In the genomic region with DNA sequence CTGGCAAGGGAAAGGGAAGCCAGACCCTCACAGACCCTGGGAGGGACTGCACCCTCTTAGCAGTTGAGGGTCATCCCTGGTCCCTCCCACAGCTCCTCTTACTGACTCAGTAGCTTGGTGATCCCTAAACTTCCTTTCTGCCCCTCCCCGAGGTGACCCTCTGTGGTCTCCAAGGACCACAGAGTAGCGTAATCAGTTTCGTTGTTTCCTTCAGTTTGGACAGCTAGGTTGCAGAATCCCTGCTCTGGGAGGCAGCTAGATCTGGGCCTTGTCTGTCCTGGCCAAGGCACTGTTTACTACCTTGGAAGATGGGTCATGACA, we compare ENCODE assay signal across 21 mouse cellular contexts. TPM values are rescaled to one million over a fixed set of nuclear protein-coding genes. Genes with fewer than 3 reads are reported as not detected.
A peak's percentile ranks its signal among the peaks of the same experiment; 100 is the strongest.
DNase-seq lines count a peak whose midpoint lies in the region; ATAC-seq and TF ChIP-seq lines count a peak whose summit lies in the region.
"Had no signal": no experiment of that assay in that cellular context is flagged by ENCODE, and none has a peak within 500 bp of the region (broad histone marks: within the 10 kb centered on the region; RNA-seq: fewer than 3 reads in every experiment).

No protein-coding gene starts in this region.

- H3K4me2 ChIP-seq in hindbrain, embryonic 11.5 days (replicated peaks; ENCODE audit: low read depth, low read length) = no peak overlapping the region
- H3K4me2 ChIP-seq in kidney, postnatal 0 days (ENCODE audit: low read length) = no peak overlapping the region
- H3K4me2 ChIP-seq: hindbrain, embryonic 15.5 days; limb, embryonic 15.5 days; midbrain, embryonic 15.5 days; stomach, embryonic 15.5 days had no signal

- H3K27me3 ChIP-seq in hindbrain, embryonic 10.5 days (ENCODE audit: insufficient read depth, poor library complexity, severe bottlenecking) = no peaks in the 10 kb centered on the region
- no peaks in the 10 kb centered on the region for H3K27me3 ChIP-seq in hindbrain, embryonic 11.5 days (ENCODE audit: control insufficient read depth, insufficient read depth, low read length)
- no peaks in the 10 kb centered on the region for H3K27me3 ChIP-seq in kidney, postnatal 0 days (ENCODE audit: insufficient read depth, low read length)
- no peaks in the 10 kb centered on the region for H3K27me3 ChIP-seq in limb, embryonic 10.5 days (ENCODE audit: low read depth, poor library complexity, severe bottlenecking)
- H3K27me3 ChIP-seq: hindbrain, embryonic 15.5 days; limb, embryonic 15.5 days; midbrain, embryonic 15.5 days; stomach, embryonic 15.5 days had no signal

- peaks cover 13% of the 10 kb centered on the region; the same call in 1 of the 2 replicates for H3K36me3 ChIP-seq in hindbrain, embryonic 10.5 days
- H3K36me3 ChIP-seq in hindbrain, embryonic 11.5 days (ENCODE audit: control insufficient read depth, insufficient read depth, low read length) = no peaks in the 10 kb centered on the region
- no peaks in the 10 kb centered on the region for H3K36me3 ChIP-seq in kidney, postnatal 0 days (ENCODE audit: insufficient read depth, low read length)
- H3K36me3 ChIP-seq in limb, embryonic 10.5 days = peaks cover 13% of the 10 kb centered on the region; the same call in 1 of the 2 replicates
- H3K36me3 ChIP-seq: hindbrain, embryonic 15.5 days; midbrain, embryonic 15.5 days had no signal

- WGBS in hindbrain, embryonic 10.5 days = 74% methylated on average over 3 of the region's 3 CpGs
- WGBS in hindbrain, embryonic 11.5 days = 75% methylated on average over 3 of the region's 3 CpGs
- WGBS in kidney, postnatal 0 days = 61% methylated on average over 3 of the region's 3 CpGs
- 74% methylated on average over 3 of the region's 3 CpGs for WGBS in limb, embryonic 10.5 days

- no peak overlapping the region for H3K9ac ChIP-seq in hindbrain, embryonic 11.5 days (ENCODE audit: low read depth, low read length)
- H3K9ac ChIP-seq in kidney, postnatal 0 days (ENCODE audit: low read depth, low read length) = no peak overlapping the region
- H3K9ac ChIP-seq: hindbrain, embryonic 15.5 days; limb, embryonic 15.5 days; liver, postnatal 0 days; midbrain, embryonic 15.5 days; stomach, embryonic 15.5 days had no signal

- no peaks in the 10 kb centered on the region for H3K9me3 ChIP-seq in hindbrain, embryonic 10.5 days
- H3K9me3 ChIP-seq in hindbrain, embryonic 11.5 days (ENCODE audit: control insufficient read depth, low read length) = no peaks in the 10 kb centered on the region
- H3K9me3 ChIP-seq in kidney, postnatal 0 days (replicated peaks; ENCODE audit: low read length) = no peaks in the 10 kb centered on the region
- no peaks in the 10 kb centered on the region for H3K9me3 ChIP-seq in limb, embryonic 10.5 days (replicated peaks)
- H3K9me3 ChIP-seq: G1E; hindbrain, embryonic 15.5 days; limb, embryonic 15.5 days; megakaryocyte, embryonic 14.5 days; midbrain, embryonic 15.5 days; stomach, embryonic 15.5 days had no signal

- TF ChIP-seq CTCF in kidney, postnatal 0 days (IDR thresholded peaks at IDR 0.05; ENCODE audit: low read depth) = no peak

- ATAC-seq in hindbrain, embryonic 11.5 days (ENCODE audit: low FRiP score) = no peak
- no peak for ATAC-seq in kidney, postnatal 0 days (replicated peaks; ENCODE audit: low FRiP score, low read depth)
- ATAC-seq in activated CD4-positive, CD25-positive, alpha-beta regulatory T cell, adult 4 months = no peak
- ATAC-seq: midbrain, embryonic 15.5 days had no signal

- peak overlapping the region; percentile 40; the same call in 1 of the 2 replicates for H3K27ac ChIP-seq in hindbrain, embryonic 10.5 days
- no peak overlapping the region for H3K27ac ChIP-seq in hindbrain, embryonic 11.5 days (ENCODE audit: low read depth, low read length)
- peak overlapping the region; percentile 11; the same call in 1 of the 2 replicates for H3K27ac ChIP-seq in kidney, postnatal 0 days
- H3K27ac ChIP-seq in limb, embryonic 10.5 days = peak overlapping the region; percentile 30; the same call in 1 of the 2 replicates
- H3K27ac ChIP-seq: hindbrain, embryonic 15.5 days; layer of hippocampus, adult 2 months; limb, embryonic 15.5 days; midbrain, embryonic 15.5 days; stomach, embryonic 15.5 days had no signal

- H3K4me1 ChIP-seq in hindbrain, embryonic 10.5 days (replicated peaks) = peaks cover 11% of the 10 kb centered on the region
- H3K4me1 ChIP-seq in hindbrain, embryonic 11.5 days (replicated peaks; ENCODE audit: control insufficient read depth, insufficient read depth, low read length) = no peaks in the 10 kb centered on the region
- H3K4me1 ChIP-seq in kidney, postnatal 0 days (replicated peaks; ENCODE audit: insufficient read depth, low read length) = 0 out of 2 replicates have a peak, but pooled peaks cover 3% of the 10 kb centered on the region
- peaks cover 8% of the 10 kb centered on the region for H3K4me1 ChIP-seq in limb, embryonic 10.5 days
- H3K4me1 ChIP-seq: hindbrain, embryonic 15.5 days; limb, embryonic 15.5 days; midbrain, embryonic 15.5 days; stomach, embryonic 15.5 days had no signal

- no peak overlapping the region for H3K4me3 ChIP-seq in hindbrain, embryonic 10.5 days
- no peak overlapping the region for H3K4me3 ChIP-seq in hindbrain, embryonic 11.5 days (ENCODE audit: low read depth, low read length)
- H3K4me3 ChIP-seq in kidney, postnatal 0 days (replicated peaks; ENCODE audit: low read depth, low read length) = no peak overlapping the region
- no peak overlapping the region for H3K4me3 ChIP-seq in limb, embryonic 10.5 days
- H3K4me3 ChIP-seq: hindbrain, embryonic 15.5 days; layer of hippocampus, adult 2 months; limb, embryonic 15.5 days; megakaryocyte, embryonic 14.5 days; midbrain, embryonic 15.5 days; stomach, embryonic 15.5 days had no signal

- DNase-seq in adrenal gland, adult 8-10 months = peak; percentile 44
- DNase-seq in adrenal gland, adult 18-20 months (ENCODE audit: low spot score in 2 of 2) = no peak
- no peak for DNase-seq in hindbrain, embryonic 10.5 days (ENCODE audit: low spot score)
- no peak for DNase-seq in hindbrain, embryonic 11.5 days (ENCODE audit: low spot score)
- DNase-seq in kidney, postnatal 0 days (ENCODE audit: low spot score) = no peak
- DNase-seq in kidney, postnatal 36 days = no peak
- DNase-seq in limb, embryonic 10.5 days (ENCODE audit: low spot score) = no peak
- DNase-seq: cerebellum, adult 11-12 months; cerebellum, postnatal 25 days; gastrocnemius, postnatal 14 days; liver, postnatal 0 days; lung, postnatal 10 days; thymus, adult 18-20 months had no signal

RNA-seq across cellular contexts. Expression of a gene that starts 14.8 kb away (rescaled TPM):
- under 1 TPM; 0.14 to 0.62 (median 0.56) TPM for total RNA-seq in adrenal gland, adult 8-10 months (2022)
- total RNA-seq in adrenal gland, adult 18-20 months (2021) = under 1 TPM; 0.26 to 0.33 TPM
- polyA plus RNA-seq in hindbrain, embryonic 10.5 days (2016; fragmentation: Nextera tagmentation; extraction: Ambion mirVana) = 0.04 and 0.13 TPM in 2 replicates
- polyA plus RNA-seq in hindbrain, embryonic 11.5 days (2014; fragmentation: Nextera tagmentation; extraction: Ambion mirVana) = 0.29 and 0.39 TPM in 2 replicates
- polyA plus RNA-seq in kidney, postnatal 0 days (2015; fragmentation: Nextera tagmentation; extraction: Ambion mirVana) = 0.41 and 0.54 TPM in 2 replicates
- 0.06 and 0.13 TPM in 2 replicates for polyA plus RNA-seq in limb, embryonic 10.5 days (2016; fragmentation: Nextera tagmentation; extraction: Ambion mirVana)
- under 1 TPM; 0.43 to 0.44 TPM for polyA plus RNA-seq in activated CD4-positive, CD25-positive, alpha-beta regulatory T cell, adult 4 months (2017; shearing (Covaris generic))
- polyA plus RNA-seq: G1E had no signal

RNA-seq across cellular contexts. Expression of a gene that starts 38.2 kb away (rescaled TPM):
- 10 to 100 TPM; 38.8 to 43.1 (median 42.6) TPM for total RNA-seq in adrenal gland, adult 8-10 months (2022)
- total RNA-seq in adrenal gland, adult 18-20 months (2021) = 10 to 100 TPM; 48.9 to 50.9 TPM
- polyA plus RNA-seq in hindbrain, embryonic 10.5 days (2016; fragmentation: Nextera tagmentation; extraction: Ambion mirVana) = 58.3 and 85.0 TPM in 2 replicates
- 65.7 and 73.0 TPM in 2 replicates for polyA plus RNA-seq in hindbrain, embryonic 11.5 days (2014; fragmentation: Nextera tagmentation; extraction: Ambion mirVana)
- 59.2 and 62.1 TPM in 2 replicates for polyA plus RNA-seq in kidney, postnatal 0 days (2015; fragmentation: Nextera tagmentation; extraction: Ambion mirVana)
- 84.7 and 107 TPM in 2 replicates for polyA plus RNA-seq in limb, embryonic 10.5 days (2016; fragmentation: Nextera tagmentation; extraction: Ambion mirVana)
- polyA plus RNA-seq in activated CD4-positive, CD25-positive, alpha-beta regulatory T cell, adult 4 months (2017; shearing (Covaris generic)) = 10 to 100 TPM; 40.0 to 54.3 TPM
